Mouse (Mus musculus) brain, embryonic 18.5 days (tissue): ENCODE results near the gene Cox6a1.

Source experiments
- DNase-seq: peaks from one replicate; pipeline ENCODE4 v3.0.0-alpha.2; 2012; ENCODE audit warnings: low read depth, low spot score

Gene Cox6a1

DNA sequence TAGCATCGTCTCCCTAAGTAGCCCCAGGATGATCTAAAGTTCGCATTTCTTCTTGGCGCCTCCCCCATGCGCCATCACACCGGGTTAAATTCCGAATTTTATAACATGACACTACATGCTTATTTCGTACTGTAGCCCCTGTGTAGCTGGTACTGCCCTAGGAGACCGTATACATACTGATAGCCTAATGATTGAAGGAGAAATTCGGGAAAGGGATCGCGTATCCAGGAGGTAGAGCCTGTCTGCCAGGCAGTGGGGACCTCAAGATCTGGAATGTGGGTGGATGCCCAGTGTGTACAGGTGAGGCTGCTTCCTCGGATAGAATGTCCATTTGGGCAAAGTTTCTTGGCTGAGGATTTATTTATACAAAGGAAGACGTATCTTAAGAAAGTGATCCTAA lies 47.2 kb downstream of the Cox6a1 start:
- no peak for DNase-seq

DNA sequence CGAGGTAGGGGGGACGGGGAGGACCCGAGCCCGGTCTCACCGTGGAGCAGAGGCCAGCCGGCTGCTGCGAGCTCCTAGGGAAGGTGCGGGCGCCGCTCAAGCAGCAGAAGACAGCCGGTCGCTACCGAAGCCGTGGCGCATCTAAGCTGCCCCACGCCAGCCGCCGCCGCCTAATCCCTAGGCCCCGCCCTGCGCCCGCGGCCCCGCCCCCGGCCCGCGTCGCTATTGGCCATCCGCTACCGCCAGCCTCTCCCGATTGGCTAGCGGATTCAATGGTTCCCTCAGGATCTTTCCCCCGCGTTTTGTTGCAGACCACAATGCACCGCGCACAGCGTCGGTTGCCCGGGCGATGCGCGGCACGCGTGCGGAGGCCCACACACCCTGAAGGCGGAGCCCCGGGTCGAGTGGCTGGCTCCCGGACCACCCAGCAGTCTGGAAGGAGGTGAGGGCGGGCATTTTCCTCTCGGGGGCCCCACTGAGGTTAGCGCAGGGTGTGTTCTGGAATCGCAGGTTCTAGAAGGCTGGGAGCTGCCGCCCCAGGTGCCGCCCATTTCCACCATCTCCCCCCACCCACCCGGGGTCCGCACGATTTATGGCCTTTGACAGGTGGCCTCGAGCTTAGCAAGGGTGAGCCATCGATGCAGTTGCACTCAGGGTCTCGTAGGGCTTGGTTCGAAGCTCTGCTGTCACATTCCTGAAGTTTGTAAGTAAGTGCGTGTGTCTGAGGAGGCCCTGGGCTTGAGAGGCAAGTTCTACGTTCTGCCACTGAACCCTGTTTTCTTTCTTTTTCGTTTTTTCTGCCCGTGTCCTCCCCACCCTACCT lies 47.8 kb downstream of the Cox6a1 start, which contains the start of gene Dynll1:
Gene Dynll1, minus strand, starts transcription at position 208 of the 823 bp plus-strand sequence.
- peak; percentile 95 for DNase-seq

- peak; percentile 80 for DNase-seq
Measured at GRCm38 (mm10) chr5:115300035-115300744, 48.6 kb downstream of the Cox6a1 start.

GRCm38 (mm10) chr5:115296347-115296746 lies 52.4 kb downstream of the Cox6a1 start:
- no peak for DNase-seq
